Mouse (Mus musculus) kidney, adult 2 months (tissue): Measurements from ENCODE around the gene Wnk3.

Experiments
- CTCF ChIP-seq: fragments of 200-500 bp; conservative IDR thresholded peaks from 2 replicates; pipeline ENCODE4 v1.5.1; 2011; ENCODE audit warnings: low read depth, mild to moderate bottlenecking, control low read depth, low read length, moderate library complexity, mixed read lengths; ENCODE audit not compliant: insufficient read depth, insufficient read length
- POLR2A ChIP-seq: fragments of 200-500 bp; IDR thresholded peaks from one replicate; pipeline ENCODE4 v1.6.1; 2011; ENCODE audit warnings: low read depth, low read length, control low read depth

DNA sequence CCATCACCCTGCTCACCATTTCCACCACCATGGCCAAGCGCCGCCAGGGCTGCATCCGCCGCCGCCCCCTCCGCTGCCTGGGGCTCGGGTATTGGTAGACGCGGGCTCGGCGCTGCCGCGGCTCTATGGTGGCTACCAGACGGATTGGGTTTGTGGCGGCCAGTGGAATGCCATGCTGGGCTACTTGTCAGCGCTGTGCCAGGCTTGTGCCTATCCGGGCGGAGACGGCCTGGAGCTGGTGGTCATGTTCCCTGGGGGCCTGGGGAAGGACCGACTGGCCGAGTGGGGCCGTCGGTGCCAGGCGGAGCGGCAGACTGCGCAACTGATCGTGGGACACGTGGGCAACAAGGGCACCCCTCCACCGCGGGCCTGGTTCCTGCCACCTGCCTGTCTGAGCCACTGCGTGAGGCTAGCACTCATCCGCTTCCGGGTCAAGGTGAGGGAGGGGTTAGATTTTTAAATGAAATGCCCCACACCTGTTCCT is 146.7 kb downstream of the Wnk3 start:
- TF ChIP-seq POLR2A (no peak), CTCF (no peak)
